In the genomic region with DNA sequence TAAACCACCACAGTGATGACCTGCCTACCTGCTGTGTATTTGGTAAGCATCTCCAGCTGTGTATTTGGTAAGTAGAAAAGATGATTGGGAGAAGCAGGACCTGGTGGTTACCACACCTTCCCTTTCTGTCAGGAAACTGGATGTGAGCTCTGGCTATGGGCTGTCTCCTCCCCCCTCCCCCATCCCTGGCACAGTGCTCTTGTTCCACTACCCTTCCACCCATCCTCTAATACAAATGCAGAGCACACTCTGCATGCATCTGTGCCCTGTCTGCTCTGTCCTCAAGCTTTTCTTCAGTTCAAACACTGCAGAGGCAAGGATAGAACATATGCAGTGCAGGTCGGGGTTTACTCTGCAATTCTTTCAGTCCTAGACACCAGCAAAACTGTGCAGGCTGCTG, we compare ENCODE assay signal across 8 mouse cellular contexts. TPM values are rescaled to one million over a fixed set of nuclear protein-coding genes. Genes with fewer than 3 reads are reported as not detected.
A peak's percentile ranks its signal among the peaks of the same experiment; 100 is the strongest.
DNase-seq lines count a peak whose midpoint lies in the region; ATAC-seq and TF ChIP-seq lines count a peak whose summit lies in the region.

No protein-coding gene starts in this region.

- H3K36me3 ChIP-seq in hindbrain, embryonic 10.5 days: no peaks in the 10 kb centered on the region
- no peaks in the 10 kb centered on the region for H3K36me3 ChIP-seq in hindbrain, embryonic 12.5 days
- H3K36me3 ChIP-seq in MEL (ENCODE audit: control insufficient read depth in 1 of 2, insufficient read depth in 2 of 2, low read length in 2 of 2): peaks cover 0 to 3% of the 10 kb centered on the region in 2 experiments; a peak in 1 of 4 replicates
- no peaks in the 10 kb centered on the region for H3K36me3 ChIP-seq in forebrain, embryonic 16.5 days (ENCODE audit: control insufficient read depth, insufficient read depth)
- H3K36me3 ChIP-seq in liver, embryonic 15.5 days (replicated peaks): no peaks in the 10 kb centered on the region

- no peaks in the 10 kb centered on the region for H3K79me2 ChIP-seq in MEL (ENCODE audit: control insufficient read depth, insufficient read depth, low read length, poor library complexity)

- WGBS in hindbrain, embryonic 10.5 days: 59% methylated on average over 1 of the region's 1 CpGs
- WGBS in hindbrain, embryonic 12.5 days: 47% methylated on average over 1 of the region's 1 CpGs
- 38% methylated on average over 1 of the region's 1 CpGs for WGBS in forebrain, embryonic 16.5 days
- WGBS in liver, embryonic 15.5 days (ENCODE audit: insufficient replicate concordance): 20% methylated on average over 1 of the region's 1 CpGs

- no peak for TF ChIP-seq CTCF in MEL (IDR thresholded peaks at IDR 0.05 in 2 of 3, conservative IDR thresholded peaks at IDR 0.05 in 1 of 3; ENCODE audit: control insufficient read depth in 1 of 3, insufficient read depth in 1 of 3, low read depth in 2 of 3, low read length in 3 of 3, poor library complexity in 1 of 3, severe bottlenecking in 1 of 3)

- no peak overlapping the region for H3K4me3 ChIP-seq in hindbrain, embryonic 10.5 days
- H3K4me3 ChIP-seq in hindbrain, embryonic 12.5 days: no peak overlapping the region
- peak overlapping the region; percentile 78 to 92 for H3K4me3 ChIP-seq in MEL (ENCODE audit: control insufficient read depth in 1 of 2, insufficient read depth in 1 of 2, low read depth in 2 of 2, low read length in 2 of 2)
- H3K4me3 ChIP-seq in forebrain, embryonic 16.5 days (replicated peaks; ENCODE audit: low read length): no peak overlapping the region
- H3K4me3 ChIP-seq in liver, embryonic 15.5 days (replicated peaks): peak overlapping the region; percentile 21

- peaks cover 30% of the 10 kb centered on the region for H3K4me1 ChIP-seq in hindbrain, embryonic 10.5 days (replicated peaks)
- H3K4me1 ChIP-seq in hindbrain, embryonic 12.5 days: peaks cover 25% of the 10 kb centered on the region
- peaks cover 6 to 14% of the 10 kb centered on the region in 2 experiments; a peak in 3 of 4 replicates for H3K4me1 ChIP-seq in MEL (ENCODE audit: control insufficient read depth in 1 of 2, insufficient read depth in 2 of 2, low read length in 2 of 2)
- H3K4me1 ChIP-seq in forebrain, embryonic 16.5 days (replicated peaks; ENCODE audit: control insufficient read depth, insufficient read depth, low read length): peaks cover 19% of the 10 kb centered on the region
- H3K4me1 ChIP-seq in liver, embryonic 15.5 days (replicated peaks): peaks cover 23% of the 10 kb centered on the region

- ATAC-seq in hindbrain, embryonic 12.5 days (ENCODE audit: low FRiP score): no peak
- peak; percentile 11; the same call in 1 of the 2 replicates for ATAC-seq in forebrain, embryonic 16.5 days
- ATAC-seq in liver, embryonic 15.5 days (ENCODE audit: insufficient read depth): no peak

- H3K9me3 ChIP-seq in hindbrain, embryonic 10.5 days: no peaks in the 10 kb centered on the region
- H3K9me3 ChIP-seq in hindbrain, embryonic 12.5 days (replicated peaks): no peaks in the 10 kb centered on the region
- no peaks in the 10 kb centered on the region for H3K9me3 ChIP-seq in MEL (replicated peaks; ENCODE audit: insufficient read depth, low read length)
- no peaks in the 10 kb centered on the region for H3K9me3 ChIP-seq in forebrain, embryonic 16.5 days (ENCODE audit: control insufficient read depth, low read length)
- H3K9me3 ChIP-seq in liver, embryonic 15.5 days (replicated peaks): no peaks in the 10 kb centered on the region

- no peak for TF ChIP-seq POLR2A in MEL (IDR thresholded peaks at IDR 0.05; ENCODE audit: control insufficient read depth in 1 of 2, insufficient read depth in 1 of 2, low read depth in 1 of 2, low read length in 2 of 2, poor library complexity in 1 of 2)

- no peak for TF ChIP-seq RAD21 in MEL (IDR thresholded peaks at IDR 0.05; ENCODE audit: low read depth, low read length)

- peak overlapping the region; percentile 82 for H3K27ac ChIP-seq in hindbrain, embryonic 10.5 days
- H3K27ac ChIP-seq in hindbrain, embryonic 12.5 days: no peak overlapping the region
- H3K27ac ChIP-seq in MEL (ENCODE audit: control insufficient read depth, low read depth, low read length): no peak overlapping the region
- no peak overlapping the region for H3K27ac ChIP-seq in forebrain, embryonic 16.5 days (ENCODE audit: low read length)
- peak overlapping the region; percentile 82 for H3K27ac ChIP-seq in liver, embryonic 15.5 days (replicated peaks)

- no peak for TF ChIP-seq EP300 in MEL (IDR thresholded peaks at IDR 0.05; ENCODE audit: low read depth in 1 of 2, low read length in 2 of 2)

- no peaks in the 10 kb centered on the region for H3K27me3 ChIP-seq in hindbrain, embryonic 10.5 days (ENCODE audit: insufficient read depth, poor library complexity, severe bottlenecking)
- no peaks in the 10 kb centered on the region for H3K27me3 ChIP-seq in hindbrain, embryonic 12.5 days
- H3K27me3 ChIP-seq in MEL (ENCODE audit: control insufficient read depth in 1 of 2, insufficient read depth in 2 of 2, low read length in 2 of 2): no peaks in the 10 kb centered on the region
- no peaks in the 10 kb centered on the region for H3K27me3 ChIP-seq in forebrain, embryonic 16.5 days (replicated peaks; ENCODE audit: control insufficient read depth, insufficient read depth, low read length)
- no peaks in the 10 kb centered on the region for H3K27me3 ChIP-seq in liver, embryonic 15.5 days

- no peak overlapping the region for H3K9ac ChIP-seq in hindbrain, embryonic 12.5 days
- peak overlapping the region; percentile 60 for H3K9ac ChIP-seq in MEL (ENCODE audit: control insufficient read depth, low read depth, low read length, poor library complexity, severe bottlenecking)
- H3K9ac ChIP-seq in forebrain, embryonic 16.5 days (replicated peaks; ENCODE audit: low read depth, low read length): no peak overlapping the region
- no peak overlapping the region for H3K9ac ChIP-seq in liver, embryonic 15.5 days

- DNase-seq in hindbrain, embryonic 10.5 days (ENCODE audit: low spot score): no peak
- DNase-seq in MEL (ENCODE audit: low read depth, low spot score): no peak
- no peak for DNase-seq in right cerebral cortex, postnatal 25 days
- DNase-seq in thymus, postnatal 10 days (ENCODE audit: low spot score in 2 of 2): no peak
- DNase-seq in natural killer cell, adult 2 months (ENCODE audit: low spot score in 2 of 2): no peak

- no peak overlapping the region for H3K4me2 ChIP-seq in hindbrain, embryonic 12.5 days (replicated peaks)
- H3K4me2 ChIP-seq in forebrain, embryonic 16.5 days (ENCODE audit: low read length): no peak overlapping the region
- peak overlapping the region; percentile 53 for H3K4me2 ChIP-seq in liver, embryonic 15.5 days

TF ChIP-seq in MEL, 35 proteins besides CTCF, POLR2A, EP300 and RAD21:
- TF ChIP-seq MAFK (IDR thresholded peaks at IDR 0.05; ENCODE audit: borderline replicate concordance, low read depth, low read length): no peak
- no peak for TF ChIP-seq CHD2 (IDR thresholded peaks at IDR 0.05; ENCODE audit: low read length)
- TF ChIP-seq ELF1 (IDR thresholded peaks at IDR 0.05; ENCODE audit: low read depth, low read length): no peak
- TF ChIP-seq BHLHE40 (IDR thresholded peaks at IDR 0.05; ENCODE audit: borderline replicate concordance, low read depth, low read length): no peak
- TF ChIP-seq E2F4 (IDR thresholded peaks at IDR 0.05; ENCODE audit: borderline replicate concordance, low read depth, low read length): no peak
- TF ChIP-seq MAX (IDR thresholded peaks at IDR 0.05; ENCODE audit: low read length): no peak
- TF ChIP-seq SIN3A (IDR thresholded peaks at IDR 0.05; ENCODE audit: low read length): no peak
- TF ChIP-seq USF1 (IDR thresholded peaks at IDR 0.05; ENCODE audit: low read depth, low read length): no peak
- no peak for TF ChIP-seq TAL1 (IDR thresholded peaks at IDR 0.05; ENCODE audit: low read length)
- no peak for TF ChIP-seq ZC3H11A (IDR thresholded peaks at IDR 0.05; ENCODE audit: low read depth, low read length)
- TF ChIP-seq ZNF384 (IDR thresholded peaks at IDR 0.05; ENCODE audit: low read depth, low read length): no peak
- TF ChIP-seq USF2 (IDR thresholded peaks at IDR 0.05; ENCODE audit: borderline replicate concordance in 1 of 2, insufficient read depth in 1 of 2, low read depth in 1 of 2, low read length in 2 of 2): no peak
- TF ChIP-seq SMC3 (IDR thresholded peaks at IDR 0.05; ENCODE audit: low read depth, low read length): no peak
- TF ChIP-seq TBP (IDR thresholded peaks at IDR 0.05; ENCODE audit: low read depth, low read length): no peak
- no peak for TF ChIP-seq POLR2AphosphoS5 (IDR thresholded peaks at IDR 0.05; ENCODE audit: borderline replicate concordance, low read depth, low read length)
- no peak for TF ChIP-seq RCOR1 (IDR thresholded peaks at IDR 0.05; ENCODE audit: low read depth, low read length)
- no peak for TF ChIP-seq ZKSCAN1 (IDR thresholded peaks at IDR 0.05; ENCODE audit: low read depth, low read length)
- TF ChIP-seq MYC (IDR thresholded peaks at IDR 0.05; ENCODE audit: low read depth, low read length): no peak
- TF ChIP-seq GABPA (IDR thresholded peaks at IDR 0.05; ENCODE audit: low read depth, low read length): no peak

RNA-seq across cellular contexts. Expression of a gene that starts 19.8 kb away (rescaled TPM):
- not detected in 2 replicates for polyA plus RNA-seq in hindbrain, embryonic 10.5 days (2016; fragmentation: Nextera tagmentation; extraction: Ambion mirVana)
- polyA plus RNA-seq in hindbrain, embryonic 12.5 days (2016; fragmentation: Nextera tagmentation; extraction: Ambion mirVana): not detected in 2 replicates
- 19.2 and 20.6 TPM in 2 replicates for total RNA-seq in MEL (2012; rRNA removed)
- polyA plus RNA-seq in MEL (2012; ENCODE audit: insufficient read depth in 1 of 2, insufficient read length in 2 of 2, low read depth in 1 of 2, low replicate concordance in 2 of 2, missing spikeins in 1 of 2): 10 to 100 TPM in 1 of 2 experiments, not detected in 1; 21.2 TPM
- not detected in 2 replicates for polyA plus RNA-seq in forebrain, embryonic 16.5 days (2015; fragmentation: Nextera tagmentation; extraction: Ambion mirVana)
- polyA plus RNA-seq in liver, embryonic 15.5 days (2015; fragmentation: Nextera tagmentation; extraction: Ambion mirVana): not detected in 2 replicates

Comparison
In these comparisons a context has a peak if more than half of its experiments do, and no peak if none do; other contexts are left out.
1. H3K27ac ChIP-seq: peak in hindbrain, embryonic 10.5 days (single experiment) and liver, embryonic 15.5 days (single experiment); none in hindbrain, embryonic 12.5 days (single experiment), MEL (single experiment) and forebrain, embryonic 16.5 days (single experiment).
2. H3K4me3 ChIP-seq: peak in MEL (2 of 2) and liver, embryonic 15.5 days (single experiment); none in hindbrain, embryonic 10.5 days (single experiment), hindbrain, embryonic 12.5 days (single experiment) and forebrain, embryonic 16.5 days (single experiment).